Mouse (Mus musculus) retina, adult 2 months (tissue): ENCODE results near the gene Cfap77.

Experiments used
- DNase-seq: peaks from one replicate; pipeline ENCODE4 v3.0.0-alpha.2; 2012; ENCODE audit warnings: low read depth, low spot score

The Cfap77 gene

GRCm38 (mm10) chr2:29051932-29052331 is 2.9 kb downstream of the Cfap77 start:
- no peak for DNase-seq

GRCm38 (mm10) chr2:29046151-29046550 is 8.7 kb downstream of the Cfap77 start:
- no peak for DNase-seq

- DNase-seq, result no peak
Observed at GRCm38 (mm10) chr2:29042124-29042523, 12.7 kb downstream of the Cfap77 start.

- no peak for DNase-seq
Observed at GRCm38 (mm10) chr2:29041477-29041768, 13.4 kb downstream of the Cfap77 start.

GRCm38 (mm10) chr2:29040594-29041476 is 14.0 kb downstream of the Cfap77 start:
- DNase-seq, result no peak

- no peak for DNase-seq
Observed at GRCm38 (mm10) chr2:29039741-29040140, 15.1 kb downstream of the Cfap77 start.

GRCm38 (mm10) chr2:29035698-29036097 is 19.2 kb downstream of the Cfap77 start:
- no peak for DNase-seq

GRCm38 (mm10) chr2:29034542-29035475 is 20.1 kb downstream of the Cfap77 start:
- DNase-seq, result no peak

- no peak for DNase-seq
Observed at GRCm38 (mm10) chr2:29031951-29032350, 22.9 kb downstream of the Cfap77 start.

- DNase-seq, result no peak
Observed at GRCm38 (mm10) chr2:29030048-29030734, 24.7 kb downstream of the Cfap77 start.

- DNase-seq, result no peak
Observed at GRCm38 (mm10) chr2:29025284-29025683, 29.6 kb downstream of the Cfap77 start.

GRCm38 (mm10) chr2:29023001-29023400 is 31.9 kb downstream of the Cfap77 start:
- DNase-seq, result no peak

GRCm38 (mm10) chr2:29021025-29021424 is 33.8 kb downstream of the Cfap77 start:
- DNase-seq, result no peak

- DNase-seq, result no peak
Observed at GRCm38 (mm10) chr2:29018680-29019079, 36.2 kb downstream of the Cfap77 start.

GRCm38 (mm10) chr2:29016599-29017587 is 38.0 kb downstream of the Cfap77 start:
- DNase-seq, result no peak

GRCm38 (mm10) chr2:29012523-29012922 is 42.3 kb downstream of the Cfap77 start:
- no peak for DNase-seq

- DNase-seq, result no peak
Observed at GRCm38 (mm10) chr2:29007656-29008055, 47.2 kb downstream of the Cfap77 start.

GRCm38 (mm10) chr2:29006455-29007034 is 48.3 kb downstream of the Cfap77 start:
- no peak for DNase-seq

GRCm38 (mm10) chr2:29004037-29004436 is 50.8 kb downstream of the Cfap77 start:
- no peak for DNase-seq

GRCm38 (mm10) chr2:28998246-28998645 is 56.6 kb downstream of the Cfap77 start:
- no peak for DNase-seq
